ENCODE assay signal across 16 mouse cellular contexts in the genomic region with DNA sequence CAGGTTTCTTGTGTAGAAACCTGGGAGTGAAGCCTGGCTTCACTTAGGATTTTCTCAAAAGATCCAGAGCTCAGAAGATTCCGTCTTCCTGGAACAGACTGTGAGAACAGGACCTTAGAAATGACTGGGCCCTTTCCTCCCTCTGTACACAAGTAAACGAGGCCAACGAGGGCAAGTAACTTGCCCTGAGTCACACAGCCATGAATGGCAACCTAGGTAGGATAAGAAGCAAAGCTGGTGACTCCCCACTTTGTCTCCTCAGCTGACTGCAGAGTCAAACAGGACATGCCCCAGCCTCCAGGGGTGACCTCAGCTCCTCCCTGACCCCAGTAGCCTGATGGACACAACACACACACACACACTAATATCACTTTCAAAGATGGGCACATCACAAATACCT. TPM values are rescaled to one million over a fixed set of nuclear protein-coding genes. Genes with fewer than 3 reads are reported as not detected.
DNase-seq lines count a peak whose midpoint lies in the region; ATAC-seq and TF ChIP-seq lines count a peak whose summit lies in the region.
"Had no signal": no experiment of that assay in that cellular context is flagged by ENCODE, and none has a peak within 500 bp of the region (broad histone marks: within the 10 kb centered on the region; RNA-seq: fewer than 3 reads in every experiment).

No protein-coding gene starts in this region.

- no peak overlapping the region for H3K4me2 ChIP-seq in heart, embryonic 12.5 days
- no peak overlapping the region for H3K4me2 ChIP-seq in heart, embryonic 11.5 days
- no peak overlapping the region for H3K4me2 ChIP-seq in stomach, postnatal 0 days (replicated peaks; ENCODE audit: low read depth)
- H3K4me2 ChIP-seq: embryonic facial prominence, embryonic 12.5 days; forebrain, embryonic 13.5 days; forebrain, embryonic 15.5 days had no signal

- ATAC-seq in heart, embryonic 12.5 days (ENCODE audit: insufficient number of reproducible peaks, low FRiP score): no peak
- ATAC-seq in heart, embryonic 11.5 days (replicated peaks; ENCODE audit: insufficient number of reproducible peaks, low FRiP score, low TSS enrichment): no peak
- peak; percentile 69 for ATAC-seq in stomach, postnatal 0 days (ENCODE audit: low FRiP score, low TSS enrichment)
- no peak for ATAC-seq in megakaryocyte progenitor cell, adult 5-6 weeks (replicated peaks; ENCODE audit: poor library complexity)
- ATAC-seq: forebrain, embryonic 13.5 days; forebrain, embryonic 15.5 days; forebrain, postnatal 0 days had no signal

- peaks cover 26% of the 10 kb centered on the region for H3K27me3 ChIP-seq in heart, embryonic 12.5 days (replicated peaks)
- H3K27me3 ChIP-seq in heart, embryonic 11.5 days (ENCODE audit: control insufficient read depth, insufficient read depth, low read length): peaks cover 26% of the 10 kb centered on the region
- no peaks in the 10 kb centered on the region for H3K27me3 ChIP-seq in stomach, postnatal 0 days (ENCODE audit: control insufficient read depth, insufficient read depth, low read length)

- H3K4me1 ChIP-seq in heart, embryonic 12.5 days (replicated peaks): peaks cover 50% of the 10 kb centered on the region
- H3K4me1 ChIP-seq in heart, embryonic 11.5 days (ENCODE audit: control insufficient read depth, insufficient read depth, low read length): peaks cover 28% of the 10 kb centered on the region
- H3K4me1 ChIP-seq in brown adipose tissue, adult 24 weeks (ENCODE audit: control insufficient read depth, insufficient read depth, insufficient read length, low read length): peaks cover 8% of the 10 kb centered on the region
- H3K4me1 ChIP-seq in stomach, postnatal 0 days (replicated peaks; ENCODE audit: control insufficient read depth, insufficient read depth): no peaks in the 10 kb centered on the region; the same call in 1 of the 2 replicates

- no peaks in the 10 kb centered on the region for H3K36me3 ChIP-seq in heart, embryonic 12.5 days
- H3K36me3 ChIP-seq in heart, embryonic 11.5 days (ENCODE audit: control insufficient read depth, insufficient read depth, low read length): no peaks in the 10 kb centered on the region
- no peaks in the 10 kb centered on the region for H3K36me3 ChIP-seq in stomach, postnatal 0 days (ENCODE audit: control insufficient read depth, insufficient read depth, low read length)
- H3K36me3 ChIP-seq: embryonic facial prominence, embryonic 10.5 days; embryonic facial prominence, embryonic 12.5 days; forebrain, embryonic 15.5 days had no signal

- peak; percentile 41 for DNase-seq in adrenal gland, adult 2 months
- DNase-seq in adrenal gland, postnatal 25 days: no peak
- no peak for DNase-seq in stomach, postnatal 0 days (ENCODE audit: low spot score)
- DNase-seq: cerebellum, adult 11-12 months; cerebellum, postnatal 10 days; forebrain, postnatal 0 days had no signal

- TF ChIP-seq EP300 in stomach, postnatal 0 days (optimal IDR thresholded peaks at IDR 0.05): no peak

- 64% methylated on average over 3 of the region's 3 CpGs for WGBS in heart, embryonic 12.5 days
- WGBS in heart, embryonic 11.5 days (ENCODE audit: insufficient replicate concordance): 77% methylated on average over 3 of the region's 3 CpGs
- WGBS in stomach, postnatal 0 days: 56% methylated on average over 3 of the region's 3 CpGs

- no peak for TF ChIP-seq CTCF in stomach, postnatal 0 days (IDR thresholded peaks at IDR 0.05; ENCODE audit: low read depth)

- H3K9ac ChIP-seq in heart, embryonic 12.5 days: no peak overlapping the region
- H3K9ac ChIP-seq in heart, embryonic 11.5 days (ENCODE audit: low read depth, low read length): no peak overlapping the region
- peak overlapping the region; percentile 27; the same call in 1 of the 2 replicates for H3K9ac ChIP-seq in stomach, postnatal 0 days (ENCODE audit: low read length)
- H3K9ac ChIP-seq: embryonic facial prominence, embryonic 12.5 days; forebrain, embryonic 13.5 days; forebrain, embryonic 15.5 days; forebrain, postnatal 0 days had no signal

- H3K4me3 ChIP-seq in heart, embryonic 12.5 days: no peak overlapping the region
- H3K4me3 ChIP-seq in heart, embryonic 11.5 days (ENCODE audit: low read depth, low read length): no peak overlapping the region
- H3K4me3 ChIP-seq in brown adipose tissue, adult 24 weeks (ENCODE audit: insufficient read depth, low read depth, low read length): no peak overlapping the region
- no peak overlapping the region for H3K4me3 ChIP-seq in stomach, postnatal 0 days (ENCODE audit: low read depth, low read length)
- H3K4me3 ChIP-seq: embryonic facial prominence, embryonic 10.5 days; embryonic facial prominence, embryonic 12.5 days; forebrain, embryonic 13.5 days; forebrain, embryonic 15.5 days had no signal

- no peaks in the 10 kb centered on the region for H3K9me3 ChIP-seq in heart, embryonic 12.5 days (replicated peaks)
- H3K9me3 ChIP-seq in heart, embryonic 11.5 days (replicated peaks; ENCODE audit: control insufficient read depth, low read length): no peaks in the 10 kb centered on the region
- no peaks in the 10 kb centered on the region for H3K9me3 ChIP-seq in stomach, postnatal 0 days (ENCODE audit: control insufficient read depth, low read length)
- H3K9me3 ChIP-seq: embryonic facial prominence, embryonic 10.5 days; embryonic facial prominence, embryonic 12.5 days; forebrain, embryonic 13.5 days; forebrain, embryonic 15.5 days had no signal

- H3K27ac ChIP-seq in heart, embryonic 12.5 days (ENCODE audit: poor library complexity, severe bottlenecking): peak overlapping the region; percentile 3; the same call in 1 of the 2 replicates
- no peak overlapping the region for H3K27ac ChIP-seq in heart, embryonic 11.5 days (ENCODE audit: low read depth, low read length)
- H3K27ac ChIP-seq in brown adipose tissue, adult 24 weeks (replicated peaks; ENCODE audit: low read depth, low read length): peak overlapping the region; percentile 41
- H3K27ac ChIP-seq in stomach, postnatal 0 days (replicated peaks): 0 out of 2 replicates have a peak overlapping the region, but pooled peaks have one; percentile 56
- H3K27ac ChIP-seq: embryonic facial prominence, embryonic 10.5 days; embryonic facial prominence, embryonic 12.5 days; forebrain, embryonic 13.5 days; forebrain, embryonic 15.5 days had no signal

RNA-seq across cellular contexts. Expression of a gene that starts 22.4 kb away (rescaled TPM):
- total RNA-seq in adrenal gland, adult 2 months (2021): 10 to 100 TPM; 49.0 to 50.9 TPM
- polyA plus RNA-seq in adrenal gland, adult 2 months (2012; rRNA removed): 140 and 145 TPM in 2 replicates
- total RNA-seq in adrenal gland, postnatal 25 days (2021): 51.4 and 52.6 TPM in 2 replicates
- polyA plus RNA-seq in heart, embryonic 12.5 days (2016; fragmentation: Nextera tagmentation; extraction: Ambion mirVana): 21.4 and 24.9 TPM in 2 replicates
- polyA plus RNA-seq in heart, embryonic 11.5 days (2014; fragmentation: Nextera tagmentation; extraction: Ambion mirVana): 21.6 and 22.9 TPM in 2 replicates
- polyA plus RNA-seq in brown adipose tissue, adult 24 weeks (2012; ENCODE audit: insufficient read depth, insufficient read length, missing spikeins): 20.9 and 21.8 TPM in 2 replicates
- 30.6 and 35.6 TPM in 2 replicates for polyA plus RNA-seq in stomach, postnatal 0 days (2015; fragmentation: Nextera tagmentation; extraction: Ambion mirVana)
- 5.6 and 6.2 TPM in 2 replicates for total RNA-seq in megakaryocyte progenitor cell, adult 5-6 weeks (2015)
- 5.2 and 7.0 TPM in 2 replicates for total RNA-seq in megakaryocyte progenitor cell, adult 5-6 weeks (2017)

RNA-seq across cellular contexts. Expression of a gene that starts 37.4 kb away (rescaled TPM):
- 1,000 to 10,000 TPM; 1,225 to 1,281 TPM for total RNA-seq in adrenal gland, adult 2 months (2021)
- polyA plus RNA-seq in adrenal gland, adult 2 months (2012; rRNA removed): 6,176 and 11,313 TPM in 2 replicates
- 1,220 and 1,477 TPM in 2 replicates for total RNA-seq in adrenal gland, postnatal 25 days (2021)
- polyA plus RNA-seq in heart, embryonic 12.5 days (2016; fragmentation: Nextera tagmentation; extraction: Ambion mirVana): 45.1 and 46.2 TPM in 2 replicates
- polyA plus RNA-seq in heart, embryonic 11.5 days (2014; fragmentation: Nextera tagmentation; extraction: Ambion mirVana): 36.8 and 37.8 TPM in 2 replicates
- polyA plus RNA-seq in brown adipose tissue, adult 24 weeks (2012; ENCODE audit: insufficient read depth, insufficient read length, missing spikeins): 118 and 132 TPM in 2 replicates
- polyA plus RNA-seq in stomach, postnatal 0 days (2015; fragmentation: Nextera tagmentation; extraction: Ambion mirVana): 11.1 and 13.8 TPM in 2 replicates
- total RNA-seq in megakaryocyte progenitor cell, adult 5-6 weeks (2015): not detected in 2 replicates
- not detected in 2 replicates for total RNA-seq in megakaryocyte progenitor cell, adult 5-6 weeks (2017)
- total RNA-seq: MEL had no signal
- polyA plus RNA-seq: C2C12 had no signal

RNA-seq across cellular contexts. Expression of a gene that starts 41.2 kb away (rescaled TPM):
- 1 to 10 TPM; 5.1 to 6.4 TPM for total RNA-seq in adrenal gland, adult 2 months (2021)
- polyA plus RNA-seq in adrenal gland, adult 2 months (2012; rRNA removed): 10.9 and 14.5 TPM in 2 replicates
- 15.1 and 19.2 TPM in 2 replicates for total RNA-seq in adrenal gland, postnatal 25 days (2021)
- 264 and 282 TPM in 2 replicates for polyA plus RNA-seq in heart, embryonic 12.5 days (2016; fragmentation: Nextera tagmentation; extraction: Ambion mirVana)
- 296 and 306 TPM in 2 replicates for polyA plus RNA-seq in heart, embryonic 11.5 days (2014; fragmentation: Nextera tagmentation; extraction: Ambion mirVana)
- polyA plus RNA-seq in brown adipose tissue, adult 24 weeks (2012; ENCODE audit: insufficient read depth, insufficient read length, missing spikeins): 4.2 and 13.7 TPM in 2 replicates
- polyA plus RNA-seq in stomach, postnatal 0 days (2015; fragmentation: Nextera tagmentation; extraction: Ambion mirVana): 58.1 and 79.9 TPM in 2 replicates
- total RNA-seq in megakaryocyte progenitor cell, adult 5-6 weeks (2015): 152 and 180 TPM in 2 replicates
- total RNA-seq in megakaryocyte progenitor cell, adult 5-6 weeks (2017): 80.7 and 103 TPM in 2 replicates

Comparison
In these comparisons a context has a peak if more than half of its experiments do, and no peak if none do; other contexts are left out.
1. RNA of a gene that starts 37.4 kb away (polyA plus RNA-seq): 6,176 to 11,313 TPM in adrenal gland, adult 2 months; 118 to 132 TPM in brown adipose tissue, adult 24 weeks, 45.1 to 46.2 TPM in heart, embryonic 12.5 days, 36.8 to 37.8 TPM in heart, embryonic 11.5 days and 11.1 to 13.8 TPM in stomach, postnatal 0 days; every median in the first group is over 10 times any median in the second.